Mouse (Mus musculus) lung, embryonic 16.5 days (tissue): ENCODE measurements at regions not wholly inside any gene's neighbourhood (a gene's known extent, or its start where the extent isn't known, plus 50 kb on each side); places are given as distances from the start of the nearest gene placed in this dataset.
A peak's percentile ranks its signal among the peaks of the same experiment; 100 is the strongest.

Experiments used
- ATAC-seq: fragments of 200-750 bp; cut with Nextera tagmentation; 2 replicates; pipeline ENCODE4 v1.8.0; 2017; ENCODE audit warnings: low read depth, mild to moderate bottlenecking, moderate library complexity
- H3K27ac ChIP-seq: fragments of 300-500 bp; sonication (generic); 2 replicates; pipeline ENCODE4 v1.5.1; 2014; ENCODE audit warnings: mild to moderate bottlenecking, control low read depth, low read length
- H3K27me3 ChIP-seq: fragments of 300-500 bp; sonication (generic); 2 replicates; pipeline ENCODE4 v1.6.1; 2014; ENCODE audit warnings: low read depth, low read length, mixed read lengths; ENCODE audit not compliant: control insufficient read depth, insufficient read depth
- H3K36me3 ChIP-seq: fragments of 300-500 bp; sonication (generic); 2 replicates; pipeline ENCODE4 v1.6.1; 2014; ENCODE audit warnings: low read length; ENCODE audit not compliant: control insufficient read depth, insufficient read depth
- H3K4me1 ChIP-seq: fragments of 300-500 bp; sonication (generic); replicated peaks from 2 replicates; pipeline ENCODE4 v1.6.1; 2014; ENCODE audit warnings: low read length, mixed read lengths; ENCODE audit not compliant: control insufficient read depth, insufficient read depth
- H3K4me2 ChIP-seq: fragments of 300-500 bp; sonication (generic); 2 replicates; pipeline ENCODE4 v1.6.1; 2014; ENCODE audit warnings: low read depth, low read length, control low read depth
- H3K4me3 ChIP-seq: fragments of 300-500 bp; sonication (generic); 2 replicates; pipeline ENCODE4 v1.5.1; 2014; ENCODE audit warnings: mild to moderate bottlenecking, low read length, control low read depth
- H3K9ac ChIP-seq: fragments of 300-500 bp; sonication (generic); 2 replicates; pipeline ENCODE4 v1.6.1; 2014; ENCODE audit warnings: low read length, control low read depth
- H3K9me3 ChIP-seq: fragments of 300-500 bp; sonication (generic); 2 replicates; pipeline ENCODE4 v1.6.1; 2016; ENCODE audit warnings: low read length; ENCODE audit not compliant: control insufficient read depth
- WGBS: fragments of 180-500 bp; shearing (Covaris S2); extraction: QIAGEN DNeasy Blood & Tissue Kit; methylation state at CpG from one replicate; pipeline ENCODE4 v1.1.7; 2014; 5-methylcytosine and 5-hydroxymethylcytosine counted together

DNA sequence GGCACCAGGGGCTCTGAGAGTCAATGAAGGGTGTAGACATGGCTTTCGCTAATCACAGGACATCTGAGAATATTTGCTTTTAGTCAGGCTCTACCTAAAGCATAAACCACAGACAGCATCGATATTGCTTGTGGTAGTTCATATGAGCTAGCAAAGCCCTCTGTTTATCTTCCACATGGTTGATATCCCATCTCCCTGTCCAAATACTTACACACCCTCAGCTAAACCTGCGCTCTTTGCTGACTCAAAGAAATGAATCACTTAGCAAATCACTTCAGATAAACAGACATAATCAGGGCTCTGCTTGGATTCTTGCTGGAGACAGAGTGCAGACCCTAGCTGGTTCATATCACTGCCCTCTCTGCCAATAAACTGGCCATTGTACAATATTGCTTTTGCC lies 298.8 kb downstream of the Rnd3 start:
- ATAC-seq = no peak

DNA sequence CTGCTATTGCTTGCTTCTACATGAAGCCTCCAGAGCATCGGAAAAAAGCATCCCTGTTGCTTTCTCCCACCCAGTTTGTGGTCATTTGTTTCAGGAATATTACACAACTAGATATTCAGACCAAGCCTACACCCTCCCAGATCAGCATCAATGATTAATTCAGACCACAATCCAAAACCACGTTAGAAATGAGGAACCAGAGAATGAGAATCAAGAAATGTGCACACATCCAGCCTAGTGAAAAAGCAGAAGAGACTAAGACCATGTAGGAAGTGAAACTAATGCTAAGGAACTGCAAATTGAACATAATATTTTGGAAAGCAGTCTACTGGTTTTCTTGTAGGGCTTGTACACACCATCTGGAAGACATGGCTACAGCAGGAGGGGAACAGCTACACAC lies 307.0 kb downstream of the Rnd3 start:
- no peak overlapping the region for H3K4me2 ChIP-seq
- H3K4me3 ChIP-seq = no peak overlapping the region
- H3K27me3 ChIP-seq = no peaks in the 10 kb centered on the region
- no peak for ATAC-seq
- no peaks in the 10 kb centered on the region for H3K36me3 ChIP-seq
- H3K27ac ChIP-seq = no peak overlapping the region
- no peaks in the 10 kb centered on the region for H3K9me3 ChIP-seq
- 73% methylated on average over 2 of the region's 2 CpGs for WGBS
- no peak overlapping the region for H3K9ac ChIP-seq
- no peaks in the 10 kb centered on the region for H3K4me1 ChIP-seq

More for the DNA sequence above, 298.8 kb downstream of the Rnd3 start:
- Histone ChIP-seq H3K27me3 (no peaks in the 10 kb centered on the region), H3K9me3 (no peaks in the 10 kb centered on the region), H3K9ac (no peak overlapping the region), H3K27ac (no peak overlapping the region), H3K36me3 (no peaks in the 10 kb centered on the region), H3K4me1 (no peaks in the 10 kb centered on the region), H3K4me2 (no peak overlapping the region), H3K4me3 (no peak overlapping the region)
- 53% methylated on average over 3 of the region's 3 CpGs for WGBS

DNA sequence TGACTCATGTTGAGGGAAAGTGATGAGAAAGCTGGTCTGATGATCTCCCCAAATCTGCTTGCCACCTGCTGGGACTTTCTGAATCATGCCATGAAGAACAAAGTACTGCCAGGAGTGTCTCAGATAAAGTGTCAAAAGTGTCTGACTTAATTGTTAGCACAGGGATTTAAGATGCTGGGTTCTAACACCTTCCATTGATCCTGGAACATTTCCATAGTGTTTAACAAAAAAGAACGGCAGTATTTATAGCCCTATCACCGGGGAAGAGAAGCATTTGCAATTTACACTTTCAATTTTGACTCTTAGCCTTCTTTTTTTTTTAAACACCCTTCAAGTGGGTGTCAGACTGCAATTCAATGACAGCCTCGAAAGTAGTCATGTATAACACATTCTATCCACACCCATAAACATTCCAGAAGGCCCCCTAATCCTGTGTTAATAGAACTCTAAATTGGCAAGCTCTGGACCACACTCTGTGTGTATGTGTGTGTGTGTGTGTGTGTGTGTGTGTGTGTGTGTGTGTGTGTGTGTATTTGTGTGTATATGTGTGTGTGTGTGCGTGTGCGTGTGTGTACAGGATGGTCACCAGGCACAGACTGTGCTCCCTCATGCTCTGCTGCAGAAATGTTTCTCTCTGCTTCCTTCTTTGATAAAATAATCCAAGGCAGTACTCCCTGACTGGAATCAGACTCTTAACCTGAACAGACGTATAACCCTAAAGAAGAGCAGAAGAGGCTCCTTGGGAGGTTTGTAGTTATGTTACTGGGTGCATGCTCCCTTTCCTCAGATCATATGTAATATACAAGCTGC lies 313.2 kb downstream of the Rnd3 start:
- no peak for ATAC-seq
- Histone ChIP-seq H3K9me3 (no peaks in the 10 kb centered on the region), H3K4me3 (no peak overlapping the region), H3K27me3 (no peaks in the 10 kb centered on the region), H3K27ac (no peak overlapping the region), H3K9ac (no peak overlapping the region), H3K4me2 (no peak overlapping the region), H3K36me3 (no peaks in the 10 kb centered on the region), H3K4me1 (peaks cover 5% of the 10 kb centered on the region; the same call in 1 of the 2 replicates)
- WGBS = 37% methylated on average over 6 of the region's 6 CpGs

GRCm38 (mm10) chr2:50833791-50834190 lies 315.1 kb downstream of the Rnd3 start:
- WGBS = 88% methylated on average over 5 of the region's 5 CpGs
- Histone ChIP-seq H3K27me3 (no peaks in the 10 kb centered on the region), H3K36me3 (no peaks in the 10 kb centered on the region), H3K4me3 (no peak overlapping the region), H3K4me1 (peaks cover 5% of the 10 kb centered on the region; the same call in 1 of the 2 replicates), H3K4me2 (no peak overlapping the region), H3K27ac (no peak overlapping the region), H3K9me3 (no peaks in the 10 kb centered on the region), H3K9ac (no peak overlapping the region)
- no peak for ATAC-seq

GRCm38 (mm10) chr2:50832471-50832870 lies 316.4 kb downstream of the Rnd3 start:
- Histone ChIP-seq H3K4me3 (no peak overlapping the region), H3K9ac (no peak overlapping the region), H3K36me3 (no peaks in the 10 kb centered on the region), H3K4me2 (no peak overlapping the region), H3K27me3 (no peaks in the 10 kb centered on the region), H3K27ac (no peak overlapping the region), H3K9me3 (no peaks in the 10 kb centered on the region), H3K4me1 (peaks cover 5% of the 10 kb centered on the region; the same call in 1 of the 2 replicates)
- ATAC-seq = no peak
- WGBS = 72% methylated on average over 4 of the region's 4 CpGs

DNA sequence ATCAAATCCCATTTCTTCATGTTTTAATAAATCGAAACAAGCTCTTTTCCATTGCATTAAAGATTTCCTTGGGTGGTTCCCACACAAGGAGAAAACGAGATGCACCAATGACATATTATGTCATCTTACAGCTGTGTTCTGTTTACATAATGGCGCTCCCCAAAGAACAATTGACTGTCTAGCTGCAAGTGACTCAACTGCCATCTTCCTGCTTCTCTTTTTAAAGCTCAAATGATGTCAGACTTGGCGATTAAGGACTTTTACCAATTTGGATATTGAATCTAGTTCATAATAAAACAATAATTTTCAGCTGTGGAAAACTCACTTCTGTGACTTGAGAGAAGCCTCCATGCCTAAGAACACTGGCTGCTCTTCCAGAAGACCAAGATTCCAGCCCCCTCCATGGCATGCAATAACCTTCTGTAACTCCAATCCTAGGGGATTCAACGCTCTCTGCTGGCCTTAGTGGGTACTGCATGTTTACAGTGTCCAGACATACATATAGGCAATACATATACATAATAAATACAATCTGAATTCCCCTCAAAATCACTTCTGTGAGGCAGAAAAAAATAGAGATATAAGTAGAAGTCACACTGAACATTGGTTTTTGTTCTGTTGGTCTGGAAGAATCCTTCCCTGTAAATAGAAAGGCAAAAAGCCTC lies 318.7 kb downstream of the Rnd3 start:
- Histone ChIP-seq H3K9me3 (no peaks in the 10 kb centered on the region), H3K4me1 (peaks cover 5% of the 10 kb centered on the region), H3K27ac (no peak overlapping the region), H3K4me2 (no peak overlapping the region), H3K36me3 (no peaks in the 10 kb centered on the region), H3K27me3 (no peaks in the 10 kb centered on the region), H3K4me3 (no peak overlapping the region), H3K9ac (no peak overlapping the region)
- ATAC-seq = no peak
- 51% methylated on average over 5 of the region's 5 CpGs for WGBS

- H3K4me2 ChIP-seq = no peak overlapping the region
- H3K27ac ChIP-seq = no peak overlapping the region
- H3K9me3 ChIP-seq = no peaks in the 10 kb centered on the region
- 38% methylated on average over 5 of the region's 5 CpGs for WGBS
- no peak for ATAC-seq
- no peaks in the 10 kb centered on the region for H3K36me3 ChIP-seq
- H3K9ac ChIP-seq = no peak overlapping the region
- no peaks in the 10 kb centered on the region for H3K27me3 ChIP-seq
- peaks cover 6% of the 10 kb centered on the region for H3K4me1 ChIP-seq
- H3K4me3 ChIP-seq = no peak overlapping the region
Measured at GRCm38 (mm10) chr2:50827097-50827496, 321.8 kb downstream of the Rnd3 start.

DNA sequence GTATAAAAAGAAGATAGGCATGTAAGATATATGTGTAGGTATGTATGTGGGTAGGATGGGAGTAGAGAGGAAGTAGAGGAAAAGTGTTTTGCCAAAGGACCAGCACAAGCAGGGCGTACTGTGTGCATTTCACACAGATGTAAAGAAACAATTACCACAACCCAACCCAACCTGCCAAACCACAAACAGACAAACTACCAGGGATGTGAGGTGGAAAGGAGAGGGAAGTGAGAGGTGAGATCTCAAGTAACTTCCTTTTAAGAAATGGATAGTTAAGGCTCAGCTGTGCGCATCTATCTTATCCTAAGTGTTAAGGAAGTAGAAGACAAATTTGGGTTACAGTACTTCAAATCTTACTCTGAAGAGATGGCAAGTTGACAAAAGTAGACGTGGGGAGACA lies 322.4 kb downstream of the Rnd3 start:
- ATAC-seq = no peak
- WGBS = 66% methylated on average over 3 of the region's 3 CpGs
- no peak overlapping the region for H3K4me2 ChIP-seq

DNA sequence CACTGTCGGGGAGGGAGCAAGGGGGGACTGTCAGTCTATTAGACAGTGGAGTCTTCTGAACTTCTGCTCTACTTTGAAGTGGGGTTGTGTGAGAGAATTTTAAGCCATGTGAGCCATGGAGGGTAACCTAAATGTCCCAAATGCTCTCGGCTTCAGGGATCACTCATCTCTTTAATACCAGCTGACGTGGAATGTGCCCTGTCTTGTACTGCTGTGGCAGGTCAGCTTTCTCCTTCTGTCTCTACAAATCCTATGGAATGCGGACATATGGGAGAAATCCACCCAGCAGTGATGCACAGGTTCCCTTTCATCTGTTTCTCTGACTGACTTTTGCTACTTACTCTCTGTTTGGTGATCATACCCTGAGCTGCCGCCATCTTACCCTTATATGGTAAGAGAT lies 323.3 kb downstream of the Rnd3 start:
- Histone ChIP-seq H3K9me3 (no peaks in the 10 kb centered on the region), H3K36me3 (no peaks in the 10 kb centered on the region), H3K27me3 (no peaks in the 10 kb centered on the region), H3K27ac (peak overlapping the region; percentile 51), H3K4me2 (no peak overlapping the region), H3K4me3 (no peak overlapping the region), H3K4me1 (peaks cover 6% of the 10 kb centered on the region), H3K9ac (no peak overlapping the region)
- no peak for ATAC-seq
- 85% methylated on average over 5 of the region's 5 CpGs for WGBS

More for the DNA sequence above, 322.4 kb downstream of the Rnd3 start:
- H3K27ac ChIP-seq = no peak overlapping the region
- H3K4me1 ChIP-seq = peaks cover 6% of the 10 kb centered on the region
- no peaks in the 10 kb centered on the region for H3K9me3 ChIP-seq
- H3K36me3 ChIP-seq = no peaks in the 10 kb centered on the region
- no peak overlapping the region for H3K4me3 ChIP-seq
- no peaks in the 10 kb centered on the region for H3K27me3 ChIP-seq
- no peak overlapping the region for H3K9ac ChIP-seq
